Mouse (Mus musculus): Measurements from ENCODE around the gene 4930522H14Rik.

The 4930522H14Rik gene

GRCm38 (mm10) chr4:109475577-109476553, 55.2 kb downstream of the 4930522H14Rik start:
- in situ Hi-C loops (cut with MseI, MboI): no loop called here

GRCm38 (mm10) chr4:109475078-109475477, 56.0 kb downstream of the 4930522H14Rik start:
- in situ Hi-C loops (cut with MseI, MboI): no loop called here

GRCm38 (mm10) chr4:109472566-109472965, 58.5 kb downstream of the 4930522H14Rik start:
- in situ Hi-C loops (cut with MseI, MboI): no loop called here

- in situ Hi-C loops (cut with MseI, MboI): no loop called here
Observed at GRCm38 (mm10) chr4:109471606-109472005, 59.5 kb downstream of the 4930522H14Rik start.

DNA sequence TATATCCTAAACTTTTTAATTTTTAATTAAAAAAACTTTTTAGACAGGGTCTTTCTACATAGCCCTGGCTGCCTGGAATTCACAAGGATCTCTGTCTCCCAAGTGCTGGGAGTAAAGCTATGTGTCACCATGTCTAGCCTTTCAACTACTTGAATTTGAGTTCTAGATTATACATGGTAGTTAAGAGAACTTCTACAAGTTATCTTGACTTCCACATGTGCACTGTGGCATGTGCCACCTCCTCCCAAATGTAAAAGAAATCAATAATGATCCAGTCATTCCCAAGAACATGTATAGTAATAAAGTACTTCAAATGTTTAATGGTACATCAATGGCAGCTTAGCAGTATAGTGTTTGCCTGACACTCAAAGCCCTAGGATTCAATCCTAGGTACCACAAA, 63.4 kb downstream of the 4930522H14Rik start:
- in situ Hi-C loops (cut with MseI, MboI): no loop called here

GRCm38 (mm10) chr4:109463892-109464291, 67.2 kb downstream of the 4930522H14Rik start:
- in situ Hi-C loops (cut with MseI, MboI): no loop called here

DNA sequence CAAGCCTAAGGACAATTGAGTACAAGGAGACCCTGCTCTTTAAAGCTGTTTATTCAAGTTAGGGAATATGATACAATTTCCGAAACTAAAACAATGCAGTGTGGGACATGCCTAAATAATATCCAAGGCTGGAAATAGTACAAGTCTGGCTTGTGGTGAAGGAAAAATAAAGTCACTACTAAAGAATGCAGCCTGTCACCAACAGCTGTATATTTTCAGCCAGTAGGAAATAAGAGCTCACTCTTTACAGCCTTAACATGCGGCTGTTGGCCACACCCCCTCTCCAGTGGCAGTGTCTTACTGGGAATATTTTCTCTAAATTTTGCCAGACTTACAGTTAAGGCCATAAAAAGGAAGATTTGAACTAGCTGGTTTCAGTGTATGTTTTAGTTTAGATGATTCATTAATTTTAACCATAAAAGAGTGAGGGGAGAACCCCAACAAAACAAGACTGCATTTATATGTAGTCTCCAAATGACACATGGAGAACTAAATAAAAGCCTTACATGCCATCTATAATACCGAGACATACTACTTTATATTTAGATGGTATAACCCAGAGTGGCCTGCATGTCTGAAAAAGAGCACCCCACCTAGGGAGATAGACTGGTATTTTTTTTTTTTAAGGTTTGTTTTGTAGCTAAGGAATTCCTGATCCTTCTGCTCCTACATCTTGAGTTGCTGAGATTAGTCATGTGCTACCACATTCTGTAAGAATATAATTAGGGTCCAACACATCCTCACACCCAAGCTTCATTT, 70.5 kb downstream of the 4930522H14Rik start:
- in situ Hi-C loops (cut with MseI, MboI): no loop called here

GRCm38 (mm10) chr4:109456821-109457220, 74.3 kb downstream of the 4930522H14Rik start:
- in situ Hi-C loops (cut with MseI, MboI): no loop called here
